Mouse (Mus musculus): ENCODE data around the gene Nfix. TPM values are rescaled to one million over a fixed set of nuclear protein-coding genes. Genes with fewer than 3 reads are reported as not detected.

The Nfix gene
- polyA plus RNA-seq, 1 experiment from 2014 or later, result 14.2 TPM

DNA sequence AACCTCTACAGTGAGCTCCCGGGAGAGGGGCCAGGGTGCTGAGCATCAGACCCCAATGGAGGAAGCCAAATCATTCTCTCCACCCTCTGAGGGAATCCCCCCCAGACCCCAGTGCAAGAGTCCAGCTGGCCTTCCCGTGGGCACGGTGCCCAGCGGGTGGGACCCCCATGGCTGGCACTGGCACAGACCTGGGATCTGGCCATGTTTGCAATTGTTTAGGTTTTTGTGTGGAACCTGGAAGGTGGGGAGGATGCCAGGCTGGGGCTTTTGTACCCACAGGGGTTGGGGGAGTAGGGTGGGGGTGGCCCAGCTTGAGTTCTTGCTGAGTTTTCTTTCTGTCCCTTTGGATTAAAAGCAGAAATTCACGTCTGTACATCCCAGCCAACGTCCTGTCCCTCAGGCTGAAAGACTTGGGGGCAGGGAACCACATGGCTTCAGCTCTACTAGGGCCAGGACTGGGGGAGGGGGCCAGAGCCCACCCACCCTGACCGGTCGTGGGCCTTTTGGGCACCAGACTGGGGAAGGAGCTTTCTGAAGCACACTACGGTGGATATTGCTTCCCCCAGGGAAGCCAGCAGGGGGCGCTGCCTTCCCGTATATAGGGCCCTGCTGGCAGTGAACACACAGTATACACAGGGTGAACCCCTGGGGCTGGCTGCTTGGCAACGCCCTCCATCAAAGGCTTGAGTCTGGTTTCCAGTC, 91.2 kb downstream of the Nfix start:
- Histone ChIP-seq H3K4me2 (replicated peaks) (0 out of 2 replicates have a peak overlapping the region, but pooled peaks have one; percentile 19), H3K27ac (peak overlapping the region; percentile 68; the same call in 1 of the 2 replicates), H3K9me3 (replicated peaks) (no peaks in the 10 kb centered on the region), H3K4me3 (no peak overlapping the region), H3K4me1 (peaks cover 85% of the 10 kb centered on the region), H3K36me3 (no peaks in the 10 kb centered on the region), H3K27me3 (peaks cover 78% of the 10 kb centered on the region), H3K9ac (0 out of 2 replicates have a peak overlapping the region, but pooled peaks have one; percentile 13)
- peak; percentile 62 for ATAC-seq (ENCODE audit: low FRiP score)
- 11% methylated on average over 12 of the region's 12 CpGs for WGBS

DNA sequence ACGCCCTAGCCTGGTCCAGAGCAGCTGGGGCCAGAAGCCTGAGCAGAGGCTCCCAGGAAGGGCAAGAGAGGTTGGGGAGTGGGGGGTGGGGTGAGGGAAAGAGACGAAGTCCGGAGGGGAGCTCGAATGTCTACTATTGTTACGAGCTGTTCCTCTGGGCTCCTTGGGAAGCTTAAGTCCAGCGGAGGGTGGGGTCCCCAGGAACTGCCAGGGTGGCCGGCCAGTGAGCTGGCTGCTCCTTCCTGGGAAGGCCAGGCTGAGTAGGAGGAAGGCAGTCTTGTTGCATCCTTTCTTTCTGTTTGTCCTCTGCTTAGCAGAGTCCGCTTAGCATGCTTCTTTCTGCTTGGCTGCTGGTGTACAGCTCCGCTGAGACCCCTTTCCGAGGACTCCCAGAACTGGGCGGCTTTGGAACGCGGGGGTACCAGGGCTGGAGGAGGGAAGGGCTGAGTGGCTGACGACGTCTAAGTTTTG, 92.0 kb downstream of the Nfix start:
- WGBS, result 4% methylated on average over 15 of the region's 15 CpGs
- Histone ChIP-seq H3K36me3 (no peaks in the 10 kb centered on the region), H3K9ac (peak overlapping the region; percentile 51), H3K27ac (peak overlapping the region; percentile 75), H3K9me3 (replicated peaks) (no peaks in the 10 kb centered on the region), H3K27me3 (peaks cover 78% of the 10 kb centered on the region), H3K4me3 (no peak overlapping the region), H3K4me2 (replicated peaks) (peak overlapping the region; percentile 41), H3K4me1 (peaks cover 81% of the 10 kb centered on the region)
- ATAC-seq (ENCODE audit: low FRiP score), result no peak

DNA sequence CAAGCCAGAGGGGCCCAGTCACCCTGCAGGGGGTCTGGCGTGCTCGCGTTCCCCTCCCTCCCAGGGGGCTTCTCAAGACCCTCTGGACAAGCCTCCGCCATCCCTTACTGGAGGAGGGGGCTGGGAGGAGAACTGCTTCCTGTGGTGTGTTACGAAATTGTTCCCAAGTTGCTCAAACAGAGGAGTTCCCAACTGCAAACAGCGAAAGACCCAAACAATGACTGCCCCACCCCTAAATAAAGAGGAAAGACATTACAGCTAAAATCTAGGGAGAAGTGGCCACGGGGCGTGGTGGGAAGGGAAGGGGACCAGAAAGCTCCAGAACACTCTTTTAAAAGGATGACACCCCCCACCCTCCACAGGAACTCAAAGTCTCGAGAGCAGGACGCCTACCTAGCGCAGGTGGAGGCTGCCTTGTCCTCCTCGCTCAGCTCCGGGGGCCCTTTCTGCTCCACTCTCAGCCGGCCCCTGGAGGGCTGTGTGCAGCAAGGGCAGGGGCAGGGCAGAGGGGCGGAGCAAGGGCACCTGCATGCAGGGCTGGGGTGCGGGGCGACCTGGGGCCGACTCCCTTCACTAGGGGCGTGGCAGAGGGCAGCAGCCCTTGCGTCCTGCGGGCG, 92.8 kb downstream of the Nfix start:
- Histone ChIP-seq H3K4me1 (peaks cover 73% of the 10 kb centered on the region), H3K4me2 (replicated peaks) (peak overlapping the region; percentile 41), H3K36me3 (no peaks in the 10 kb centered on the region), H3K27ac (peak overlapping the region; percentile 75), H3K4me3 (peak overlapping the region; percentile 23), H3K27me3 (peaks cover 79% of the 10 kb centered on the region), H3K9ac (peak overlapping the region; percentile 59; the same call in 1 of the 2 replicates), H3K9me3 (replicated peaks) (no peaks in the 10 kb centered on the region)
- 6% methylated on average over 22 of the region's 22 CpGs for whole genome bisulfite sequencing
- ATAC-seq (ENCODE audit: low FRiP score), result no peak

DNA sequence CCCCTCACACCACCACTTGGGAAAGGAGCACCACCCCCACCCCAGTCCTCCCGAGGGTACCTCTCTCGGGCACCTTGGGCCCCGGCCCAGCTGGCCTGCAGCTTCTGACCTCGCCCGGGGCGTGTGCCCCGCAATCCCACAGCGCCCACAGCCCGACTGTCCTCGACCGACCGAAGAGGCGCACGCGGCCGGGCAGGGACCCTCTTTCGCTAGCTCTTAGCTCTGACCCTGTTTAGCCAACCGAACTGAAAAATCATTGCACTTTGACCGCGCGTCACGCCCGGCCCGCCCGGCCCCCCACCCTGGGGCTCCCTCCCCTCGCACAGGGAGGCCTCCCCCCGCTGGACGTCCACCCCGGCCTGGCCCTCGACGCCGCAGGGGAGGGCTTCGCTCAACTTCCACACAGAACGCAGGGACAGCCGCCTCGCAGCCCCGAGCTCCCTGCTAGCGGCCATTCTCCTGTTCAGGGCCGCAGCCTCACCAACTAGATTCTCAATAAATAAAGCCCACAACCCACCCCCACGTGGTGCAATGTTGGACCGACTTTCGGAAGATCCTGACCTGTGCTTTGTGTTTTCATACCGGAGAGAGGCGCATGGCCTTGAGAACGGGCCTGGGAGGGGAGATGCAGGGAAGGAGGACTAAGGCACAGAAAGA, 93.4 kb downstream of the Nfix start:
- WGBS, result 2% methylated on average over 43 of the region's 45 CpGs
- Histone ChIP-seq H3K27me3 (peaks cover 86% of the 10 kb centered on the region), H3K9me3 (replicated peaks) (no peaks in the 10 kb centered on the region), H3K9ac (peak overlapping the region; percentile 59; the same call in 1 of the 2 replicates), H3K27ac (peak overlapping the region; percentile 3), H3K4me2 (replicated peaks) (peak overlapping the region; percentile 41), H3K36me3 (no peaks in the 10 kb centered on the region), H3K4me1 (peaks cover 70% of the 10 kb centered on the region), H3K4me3 (peak overlapping the region; percentile 23)
- no peak for ATAC-seq (ENCODE audit: low FRiP score)

DNA sequence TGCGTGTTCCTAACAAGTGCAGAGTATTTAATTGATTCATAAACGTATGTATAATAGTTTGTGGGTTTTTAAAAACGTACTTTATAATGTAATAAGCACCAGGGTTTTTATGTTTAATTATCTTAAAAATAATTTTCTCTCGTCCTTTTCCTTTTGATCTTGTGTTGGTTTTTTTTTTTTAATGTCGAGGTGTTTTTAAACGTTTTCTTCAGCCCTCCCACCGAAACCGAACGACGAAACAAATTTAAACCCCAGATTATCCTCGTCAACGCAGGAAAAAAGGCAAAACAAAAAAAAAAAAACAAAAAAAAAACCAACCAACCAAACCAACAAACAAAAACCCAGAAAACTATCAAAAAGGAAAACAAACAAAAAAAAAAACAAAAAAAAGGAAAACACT, 94.2 kb downstream of the Nfix start:
- Histone ChIP-seq H3K4me1 (peaks cover 66% of the 10 kb centered on the region), H3K4me2 (replicated peaks) (peak overlapping the region; percentile 46), H3K27ac (no peak overlapping the region; the same call in 1 of the 2 replicates), H3K27me3 (peaks cover 86% of the 10 kb centered on the region), H3K36me3 (no peaks in the 10 kb centered on the region), H3K9ac (peak overlapping the region; percentile 50), H3K9me3 (replicated peaks) (no peaks in the 10 kb centered on the region), H3K4me3 (peak overlapping the region; percentile 23; the same call in 1 of the 2 replicates)
- no peak for ATAC-seq (ENCODE audit: low FRiP score)
- 2% methylated on average over 12 of the region's 12 CpGs for WGBS

DNA sequence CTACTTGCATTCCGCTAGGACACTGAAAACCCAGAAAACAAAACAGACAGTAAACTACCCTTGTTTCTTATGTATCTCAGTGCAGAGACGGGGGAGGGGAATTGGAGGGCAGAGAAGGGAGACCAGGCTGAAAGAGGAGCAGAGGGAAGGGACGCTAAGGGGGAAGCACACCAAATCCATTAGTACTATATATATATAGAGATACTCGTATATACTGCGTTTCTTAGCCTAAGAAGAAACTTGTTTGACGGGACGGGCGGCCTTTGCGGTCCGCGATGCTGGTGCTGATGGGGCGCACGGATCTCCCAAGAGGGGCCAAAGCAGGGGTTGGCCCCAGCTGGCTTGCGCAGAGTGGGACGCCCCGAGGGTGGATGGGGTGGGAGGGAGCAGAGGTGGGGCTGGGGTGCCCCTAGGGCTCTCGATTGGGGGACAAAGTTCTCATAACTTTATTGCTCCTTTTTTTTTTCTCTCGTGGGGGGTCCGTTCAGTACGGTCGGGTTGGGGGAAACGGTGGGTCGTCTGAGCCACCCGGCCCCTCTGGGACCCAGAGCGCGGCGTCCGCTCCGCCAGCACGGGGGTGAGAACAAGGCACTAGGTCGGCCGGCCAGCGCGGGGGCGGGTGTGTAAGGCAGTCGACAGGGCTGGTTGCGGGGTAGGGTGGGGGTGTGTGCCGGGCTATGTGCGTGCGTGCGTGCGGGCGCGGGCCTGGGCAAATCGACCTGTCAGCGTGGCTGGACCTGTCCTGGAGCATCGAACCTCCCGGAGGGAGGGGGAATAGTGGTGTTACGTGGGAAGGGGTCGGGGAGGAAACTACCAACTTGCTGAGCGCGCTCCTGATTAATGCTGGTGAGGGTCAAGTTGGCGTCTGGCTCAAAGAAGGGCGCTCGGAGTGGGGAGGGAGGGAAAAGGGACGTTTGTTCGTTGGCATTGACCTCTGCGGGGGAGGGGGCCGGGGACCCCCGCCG, 95.0 kb downstream of the Nfix start:
- H3K36me3 ChIP-seq, result no peaks in the 10 kb centered on the region
- no peaks in the 10 kb centered on the region for H3K9me3 ChIP-seq (replicated peaks)
- H3K27me3 ChIP-seq, result peaks cover 90% of the 10 kb centered on the region
- peak overlapping the region; percentile 23 for H3K4me3 ChIP-seq
- peaks cover 61% of the 10 kb centered on the region for H3K4me1 ChIP-seq
- H3K4me2 ChIP-seq (replicated peaks), result peak overlapping the region; percentile 46
- ATAC-seq (ENCODE audit: low FRiP score), result no peak
- peak overlapping the region; percentile 50 for H3K9ac ChIP-seq
- peak overlapping the region; percentile 41 for H3K27ac ChIP-seq
- WGBS, result 1% methylated on average over 61 of the region's 61 CpGs

DNA sequence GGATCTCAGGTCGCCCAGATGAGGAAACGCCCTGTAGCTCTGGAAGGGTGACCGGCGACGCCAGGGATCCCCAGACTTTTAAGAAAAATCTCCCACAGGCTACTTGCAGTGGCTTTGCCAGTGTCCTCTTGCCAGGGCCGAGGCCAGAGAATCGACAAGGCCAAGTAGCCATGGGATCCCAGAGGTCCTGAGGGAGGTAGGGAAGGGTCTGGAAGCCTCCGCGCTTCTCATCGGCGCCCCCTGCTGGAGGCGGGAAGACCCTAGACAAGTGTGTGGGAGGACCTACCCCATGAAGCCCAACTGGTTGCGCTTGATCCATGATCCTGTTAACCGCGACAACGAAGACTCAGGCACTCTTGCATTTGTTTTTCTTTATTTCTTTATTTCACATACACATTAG, 95.8 kb downstream of the Nfix start:
- ATAC-seq (ENCODE audit: low FRiP score), result 0 out of 2 replicates have a peak, but pooled peaks have one; percentile 22

DNA sequence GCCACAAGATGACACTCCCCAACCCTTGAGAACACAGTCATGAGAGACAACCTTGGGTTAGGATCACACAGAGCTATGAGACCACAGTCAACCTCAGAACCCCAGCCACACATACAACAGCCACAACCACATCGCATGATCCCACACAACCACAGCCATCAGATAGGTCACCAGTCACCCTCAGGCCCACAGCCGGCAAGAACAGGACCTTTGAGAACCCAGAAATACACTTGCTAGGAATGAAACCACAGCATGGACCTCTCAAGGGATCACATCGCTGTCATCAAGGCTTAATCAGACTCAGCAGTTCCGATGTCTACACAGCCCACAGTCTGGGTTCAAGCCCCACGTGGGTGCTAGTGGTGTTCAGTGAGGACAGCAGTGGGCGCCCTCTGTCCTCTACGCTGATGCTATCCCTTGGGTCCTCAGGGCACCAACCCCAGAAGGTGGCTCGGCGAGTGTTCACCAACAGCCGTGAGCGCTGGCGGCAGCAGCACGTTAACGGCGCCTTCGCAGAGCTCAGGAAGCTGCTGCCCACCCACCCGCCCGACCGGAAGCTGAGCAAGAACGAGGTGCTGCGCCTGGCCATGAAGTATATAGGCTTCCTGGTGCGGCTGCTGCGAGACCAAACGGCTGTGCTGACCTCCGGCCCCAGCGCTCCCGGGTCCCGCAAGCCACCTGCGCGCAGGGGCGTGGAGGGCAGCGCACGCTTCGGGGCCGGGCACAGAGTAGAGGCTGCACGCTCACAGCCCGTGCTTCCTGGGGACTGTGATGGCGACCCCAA, 96.5 kb downstream of the Nfix start:
- H3K27ac ChIP-seq, result peak overlapping the region; percentile 35; the same call in 1 of the 2 replicates
- peak overlapping the region; percentile 31 for H3K4me2 ChIP-seq (replicated peaks)
- peak overlapping the region; percentile 11; the same call in 1 of the 2 replicates for H3K4me3 ChIP-seq
- ATAC-seq (ENCODE audit: low FRiP score), result no peak
- H3K4me1 ChIP-seq, result peaks cover 49% of the 10 kb centered on the region
- H3K9me3 ChIP-seq (replicated peaks), result no peaks in the 10 kb centered on the region
- 9% methylated on average over 38 of the region's 38 CpGs for WGBS
- H3K9ac ChIP-seq, result no peak overlapping the region
- H3K36me3 ChIP-seq, result peaks cover 11% of the 10 kb centered on the region
- H3K27me3 ChIP-seq, result peaks cover 80% of the 10 kb centered on the region

More for the DNA sequence above, 95.8 kb downstream of the Nfix start:
- H3K4me1 ChIP-seq, result peaks cover 56% of the 10 kb centered on the region
- no peak overlapping the region for H3K27ac ChIP-seq
- H3K9me3 ChIP-seq (replicated peaks), result no peaks in the 10 kb centered on the region
- H3K27me3 ChIP-seq, result peaks cover 86% of the 10 kb centered on the region
- under 1% methylated on average over 16 of the region's 16 CpGs for WGBS
- H3K9ac ChIP-seq, result no peak overlapping the region
- peak overlapping the region; percentile 31; the same call in 1 of the 2 replicates for H3K4me2 ChIP-seq (replicated peaks)
- H3K4me3 ChIP-seq, result peak overlapping the region; percentile 11; the same call in 1 of the 2 replicates
- peaks cover 5% of the 10 kb centered on the region; the same call in 1 of the 2 replicates for H3K36me3 ChIP-seq

DNA sequence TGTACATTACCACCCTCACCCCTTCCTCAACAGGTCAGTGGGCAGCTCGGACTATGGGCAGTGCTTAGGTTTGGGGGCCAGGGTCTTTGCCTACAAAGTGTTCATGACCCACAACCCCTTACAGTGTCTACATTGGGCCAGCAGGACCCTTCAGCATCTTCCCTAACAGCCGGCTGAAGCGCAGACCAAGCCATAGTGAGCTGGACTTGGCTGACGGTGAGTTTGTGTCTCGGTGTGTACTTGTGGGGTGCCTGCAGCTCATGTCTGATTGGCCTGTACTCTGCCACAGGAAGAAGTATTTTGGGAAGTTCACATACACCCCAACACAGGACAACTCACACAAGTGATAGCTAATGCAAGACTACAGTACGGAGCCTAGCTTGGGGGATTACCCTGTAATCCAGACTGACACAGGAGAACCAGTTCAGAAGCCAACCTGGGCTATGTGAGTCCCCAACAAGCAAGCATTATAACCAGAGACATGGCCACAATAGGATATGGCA, 97.1 kb downstream of the Nfix start:
- Histone ChIP-seq H3K4me2 (replicated peaks) (peak overlapping the region; percentile 8; the same call in 1 of the 2 replicates), H3K9me3 (replicated peaks) (no peaks in the 10 kb centered on the region), H3K4me3 (0 out of 2 replicates have a peak overlapping the region, but pooled peaks have one; percentile 4), H3K27me3 (peaks cover 75% of the 10 kb centered on the region), H3K27ac (no peak overlapping the region), H3K4me1 (peaks cover 44% of the 10 kb centered on the region), H3K36me3 (peaks cover 17% of the 10 kb centered on the region), H3K9ac (no peak overlapping the region; the same call in 1 of the 2 replicates)
- no peak for ATAC-seq (ENCODE audit: low FRiP score)
- WGBS, result 78% methylated on average over 6 of the region's 6 CpGs

DNA sequence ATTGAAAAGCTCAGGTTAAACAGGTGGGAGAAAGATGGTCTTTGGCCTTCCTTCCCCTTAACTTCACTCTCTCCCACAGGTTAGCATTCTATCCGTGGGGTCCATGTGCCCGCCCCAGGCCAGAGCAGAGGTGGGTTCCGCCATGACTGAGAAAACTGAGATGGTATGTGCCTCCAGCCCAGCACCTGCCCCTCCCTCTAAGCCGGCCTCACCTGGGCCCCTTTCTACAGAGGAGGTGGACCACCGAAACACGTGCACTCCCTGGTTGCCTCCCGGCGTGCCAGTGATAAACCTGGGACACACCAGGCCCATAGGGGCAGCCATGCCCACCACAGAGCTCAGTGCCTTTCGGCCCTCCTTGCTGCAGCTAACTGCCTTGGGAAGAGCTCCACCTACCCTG, 97.6 kb downstream of the Nfix start:
- H3K4me3 ChIP-seq, result 0 out of 2 replicates have a peak overlapping the region, but pooled peaks have one; percentile 4
- no peaks in the 10 kb centered on the region for H3K9me3 ChIP-seq (replicated peaks)
- peaks cover 70% of the 10 kb centered on the region for H3K27me3 ChIP-seq
- 78% methylated on average over 9 of the region's 9 CpGs for WGBS
- H3K27ac ChIP-seq, result no peak overlapping the region
- H3K4me1 ChIP-seq, result peaks cover 40% of the 10 kb centered on the region
- peak overlapping the region; percentile 8; the same call in 1 of the 2 replicates for H3K4me2 ChIP-seq (replicated peaks)
- H3K9ac ChIP-seq, result no peak overlapping the region; the same call in 1 of the 2 replicates
- H3K36me3 ChIP-seq, result peaks cover 22% of the 10 kb centered on the region
- no peak for ATAC-seq (ENCODE audit: low FRiP score)

All from hindbrain, embryonic 12.5 days (tissue).